Mouse (Mus musculus) c-Kit-positive CD71-positive TER-119-negative erythroid progenitor cells, embryonic 14.5 days (primary cell): ENCODE results near the gene 4930568D16Rik.

Source experiments
- DNase-seq: peaks from one replicate; pipeline ENCODE4 v3.0.0-alpha.2; 2013; ENCODE audit warnings: low read depth

4930568D16Rik gene

DNA sequence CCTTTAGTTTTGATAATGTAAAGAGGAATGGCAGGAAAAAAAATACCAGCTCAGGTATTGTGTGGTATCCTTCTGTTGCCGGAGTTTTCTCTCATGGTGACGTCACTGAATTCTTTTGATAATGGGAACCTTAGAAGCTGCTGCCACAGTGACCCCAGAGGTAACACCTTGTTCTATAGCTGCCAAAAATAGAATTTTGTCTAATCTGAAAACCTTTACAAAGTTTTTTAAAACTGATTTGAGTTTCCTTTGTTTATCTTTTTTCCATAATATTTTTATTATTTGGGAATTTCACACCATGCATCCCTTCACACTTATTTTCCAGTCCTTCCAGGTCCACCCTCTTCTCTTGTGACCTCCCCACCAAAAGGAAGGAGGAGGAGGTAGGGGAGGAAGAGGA, at the start of gene 4930568D16Rik:
Gene 4930568D16Rik (minus strand): TSS at position 101 of the 400 bp plus-strand sequence.
- DNase-seq: no peak

DNA sequence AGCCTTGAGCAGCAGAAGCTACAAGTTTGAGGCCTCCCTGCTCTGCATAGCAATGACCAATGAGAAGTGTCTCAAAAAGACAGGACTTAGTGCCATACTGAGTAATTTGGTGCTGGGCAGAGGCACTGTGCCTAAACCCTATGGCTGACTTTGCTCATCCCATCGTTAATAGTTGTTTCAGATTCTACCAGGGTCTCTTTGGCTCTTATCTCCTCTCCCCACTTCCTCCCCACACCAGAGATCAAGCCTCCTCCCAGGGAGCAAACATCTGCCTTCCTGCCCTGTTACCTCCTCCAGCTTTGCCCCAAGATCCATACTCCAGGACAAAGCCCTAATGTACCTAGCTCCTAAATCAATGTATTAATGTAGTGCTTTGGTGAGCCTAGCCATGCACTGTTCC, 49.7 kb upstream of the 4930568D16Rik start:
- no peak for DNase-seq

DNA sequence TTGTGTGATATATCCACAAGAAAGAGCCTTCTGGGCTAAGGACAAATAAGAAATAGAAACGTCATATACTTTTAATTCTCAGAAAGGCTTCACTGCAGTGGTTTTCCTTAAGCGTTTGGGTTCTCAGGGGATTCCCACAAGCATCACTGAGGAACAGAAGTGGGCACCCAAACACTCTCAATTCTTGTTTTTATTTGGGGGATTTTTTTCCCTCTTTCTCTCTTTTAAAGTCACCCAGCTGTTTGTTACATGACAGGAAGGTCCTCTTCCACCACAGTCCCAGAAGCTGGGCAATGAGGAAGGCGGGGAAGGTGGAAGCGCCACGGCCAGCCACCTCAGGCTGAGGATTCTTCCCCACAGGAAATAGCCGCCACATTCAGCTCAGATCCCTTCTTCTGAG, 48.9 kb upstream of the 4930568D16Rik start:
- DNase-seq: no peak

DNA sequence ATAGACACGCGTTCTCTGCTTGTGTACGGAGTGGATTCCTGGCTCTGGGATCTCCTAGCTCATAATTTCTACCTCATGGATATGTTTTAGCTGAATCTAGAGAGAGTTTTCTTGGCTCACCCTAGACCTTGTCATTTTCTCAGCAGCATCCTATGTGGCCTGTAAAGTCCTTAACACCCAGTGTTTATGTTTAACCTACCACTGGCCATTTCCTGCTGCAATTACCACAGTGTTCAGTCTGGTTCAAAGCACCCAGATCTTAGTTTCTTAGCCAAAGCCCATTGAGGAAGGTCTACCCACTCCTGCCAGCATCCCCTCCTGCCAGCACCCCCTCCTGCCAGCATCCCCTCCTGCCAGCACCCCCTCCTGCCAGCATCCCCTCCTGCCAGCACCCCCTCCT, 45.3 kb upstream of the 4930568D16Rik start:
- no peak for DNase-seq

DNA sequence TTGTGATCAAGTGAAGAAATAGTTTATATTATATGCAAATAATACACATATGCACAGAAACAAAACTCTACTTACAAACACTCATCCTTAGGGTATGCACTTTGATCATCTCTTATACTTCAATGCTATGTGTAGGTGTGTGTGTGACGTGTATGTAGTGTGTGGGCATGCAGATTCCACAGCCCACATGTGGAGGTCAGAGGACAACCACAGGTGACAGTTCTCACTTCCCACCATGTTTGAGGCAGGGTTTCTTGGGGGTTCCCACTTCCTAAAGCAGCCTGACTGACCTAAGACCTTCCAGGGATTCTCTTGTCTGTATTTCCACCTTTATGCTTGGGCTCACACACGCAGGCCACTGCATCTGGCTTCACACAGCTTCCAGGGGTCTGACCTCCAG, 44.7 kb upstream of the 4930568D16Rik start:
- no peak for DNase-seq

DNA sequence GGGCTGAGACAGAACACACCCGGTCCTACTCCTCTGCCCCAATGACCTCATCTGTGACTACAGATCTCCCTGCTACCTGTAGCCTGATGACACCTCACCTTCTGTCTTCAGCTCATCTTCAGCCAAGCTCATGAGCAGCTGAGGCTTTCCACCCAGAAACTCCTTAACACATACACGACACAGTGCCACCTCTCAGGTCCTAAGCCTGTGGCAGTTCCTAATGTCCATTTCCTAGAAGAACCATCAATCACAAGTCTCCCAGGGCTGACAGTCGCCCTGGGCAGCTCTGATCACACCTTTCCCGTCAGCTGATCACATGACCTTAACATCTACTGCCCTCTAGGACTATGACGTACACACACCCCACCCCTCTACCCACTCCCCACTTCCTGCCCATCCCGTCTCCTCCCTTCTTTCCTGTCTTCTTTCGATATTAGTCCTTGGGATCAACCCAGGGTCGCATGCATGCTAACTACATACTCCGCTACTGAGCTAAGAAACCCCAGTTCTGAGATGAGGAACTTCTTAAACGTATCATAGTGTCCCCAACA, 44.2 kb upstream of the 4930568D16Rik start:
- DNase-seq: no peak

DNA sequence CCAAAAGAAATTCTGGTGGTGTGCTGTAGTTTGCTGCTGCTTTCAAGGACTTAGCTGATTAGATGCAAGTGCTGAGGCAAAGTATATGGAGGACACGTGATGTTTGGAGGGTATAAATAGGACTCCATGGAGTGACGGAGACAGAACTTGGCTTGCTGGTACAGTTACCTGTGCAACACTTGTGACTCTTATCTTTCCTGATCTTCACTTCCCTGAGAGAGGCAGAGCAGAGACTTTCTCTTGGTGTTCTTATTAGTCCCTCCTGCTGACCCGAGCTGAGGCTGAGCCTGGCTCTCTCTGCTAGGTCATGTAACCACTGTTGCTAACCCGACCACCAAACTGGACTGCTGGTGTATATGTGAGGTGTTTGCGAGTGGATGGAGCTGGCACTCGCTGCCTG, 41.9 kb upstream of the 4930568D16Rik start:
- no peak for DNase-seq

DNA sequence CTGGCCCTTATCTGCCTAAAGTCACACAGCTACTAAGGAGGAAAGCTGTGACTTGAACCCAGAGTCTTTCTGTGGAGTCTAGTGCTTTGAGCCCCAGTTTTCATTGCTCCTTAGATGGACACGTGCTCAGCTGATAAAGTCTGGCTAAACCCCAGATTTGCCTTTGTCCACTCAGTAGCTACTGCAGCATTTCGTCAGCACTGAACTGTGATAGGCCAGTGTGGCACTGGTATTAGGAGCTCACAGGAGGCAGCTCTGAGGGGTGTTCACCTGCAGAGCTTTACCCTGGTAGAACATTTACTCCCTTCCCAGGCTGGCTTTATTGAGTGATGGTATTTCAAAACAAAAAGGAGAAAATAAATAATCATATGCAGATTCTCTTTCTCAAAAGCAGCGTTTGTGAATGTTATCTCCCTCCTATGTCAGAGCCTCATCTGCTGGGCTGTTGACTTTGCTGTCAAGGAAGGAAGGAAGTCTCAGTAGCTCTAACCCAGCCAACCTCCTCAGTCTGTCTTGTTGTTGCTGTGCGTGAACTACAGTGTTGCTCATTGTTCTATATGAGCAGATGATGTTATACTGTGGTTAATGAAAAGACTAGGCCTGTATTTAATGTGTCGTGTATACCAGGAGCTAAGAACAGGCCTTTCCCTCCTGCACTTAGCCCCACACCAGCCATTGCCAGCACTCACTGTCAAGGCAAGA, 41.0 kb upstream of the 4930568D16Rik start:
- no peak for DNase-seq

DNA sequence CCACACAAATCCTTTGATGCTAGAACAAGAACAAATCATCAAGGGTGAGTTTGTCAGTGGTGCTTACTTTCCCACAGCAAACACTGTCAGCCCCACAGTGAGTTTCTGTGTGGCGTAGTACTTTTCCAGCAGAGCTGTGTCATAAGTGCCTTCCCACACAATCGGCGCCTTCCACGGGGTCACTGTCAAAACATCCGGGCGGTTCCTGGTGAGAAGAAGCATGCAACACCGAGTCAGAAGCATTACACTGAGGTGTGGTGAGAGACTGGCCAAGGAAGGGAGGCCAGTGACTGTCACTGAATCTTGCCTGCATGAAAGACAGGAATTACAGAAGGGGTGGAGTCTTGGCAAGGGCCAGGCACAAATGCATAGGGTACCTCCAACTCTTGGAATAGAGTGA, 40.3 kb upstream of the 4930568D16Rik start:
- DNase-seq: no peak

DNA sequence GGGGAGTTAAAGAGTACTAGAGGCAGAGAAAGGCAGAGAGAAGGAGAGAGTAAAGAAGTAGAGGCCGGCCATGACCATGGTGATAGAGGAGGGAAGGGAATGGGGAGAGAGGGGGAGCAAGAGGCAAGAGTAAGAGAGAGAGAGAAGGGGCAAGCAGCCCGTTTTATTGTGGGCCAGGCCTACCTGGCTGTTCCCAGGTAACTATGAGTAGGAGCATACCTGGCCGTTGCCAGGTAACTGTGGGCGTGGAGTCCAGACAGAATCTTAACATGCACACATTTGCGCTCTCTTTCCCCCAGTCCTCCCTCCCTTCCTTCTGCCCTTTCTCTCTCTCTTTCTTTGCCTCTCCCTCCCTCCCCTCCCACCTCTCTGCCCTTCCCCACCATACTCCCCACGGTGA, 39.7 kb upstream of the 4930568D16Rik start:
- DNase-seq: no peak

DNA sequence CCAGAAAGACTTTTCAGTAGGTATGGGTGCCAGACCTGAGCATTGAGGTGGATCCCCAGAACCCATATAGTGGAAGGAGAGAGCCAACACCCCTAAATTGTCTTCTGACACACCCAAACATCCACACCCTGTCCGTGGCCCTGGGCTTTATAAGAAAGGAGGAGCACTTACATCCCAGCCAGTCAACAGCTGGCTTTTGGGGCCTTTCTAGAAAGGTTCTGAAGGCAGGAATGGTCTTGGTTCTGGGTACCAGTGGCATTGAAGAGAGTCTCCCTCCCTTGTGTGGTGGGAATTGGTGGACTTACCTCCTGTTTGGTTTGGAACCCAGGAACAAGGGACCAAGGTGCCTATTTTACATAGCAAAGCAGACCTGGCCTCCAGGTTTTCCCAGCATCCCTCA, 39.1 kb upstream of the 4930568D16Rik start:
- no peak for DNase-seq

DNA sequence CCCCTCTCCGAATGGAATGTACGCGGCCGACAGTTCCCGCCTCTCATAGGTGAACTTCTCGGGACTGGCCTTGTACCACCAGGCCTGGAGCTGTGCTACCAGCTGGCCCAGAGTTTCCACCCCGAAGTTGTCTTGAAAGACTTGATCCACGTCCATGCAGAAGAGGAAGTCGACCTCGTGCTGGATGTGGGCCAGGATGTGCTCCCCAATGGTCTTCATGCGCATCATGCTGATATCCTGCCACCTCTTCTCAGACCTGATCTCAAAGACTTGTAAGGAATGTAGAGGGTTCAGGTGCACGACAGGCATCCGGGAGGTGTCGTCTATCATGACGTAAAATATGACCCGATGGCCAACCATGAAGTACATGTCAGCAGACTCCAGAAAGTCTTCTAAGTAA, 34.9 kb upstream of the 4930568D16Rik start:
- no peak for DNase-seq

DNA sequence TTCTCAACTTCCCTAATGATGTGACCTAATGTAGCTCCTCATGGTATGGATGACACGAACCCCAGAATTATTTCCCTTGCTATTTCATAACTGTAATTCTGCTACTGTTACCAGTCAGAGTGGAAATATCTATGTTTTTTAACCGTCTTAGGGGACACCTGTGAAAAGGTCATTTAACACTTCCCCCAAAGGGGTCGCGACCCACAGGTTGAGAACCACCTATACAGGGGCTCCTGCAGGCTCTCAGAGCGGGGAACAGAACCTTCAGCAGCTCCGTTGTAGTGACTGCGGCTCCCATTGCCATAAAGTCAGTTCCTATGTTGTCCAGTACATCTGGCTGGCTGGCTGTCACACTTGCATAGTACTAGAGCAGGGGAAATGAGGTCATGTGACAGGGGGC, 33.2 kb upstream of the 4930568D16Rik start:
- DNase-seq: no peak

DNA sequence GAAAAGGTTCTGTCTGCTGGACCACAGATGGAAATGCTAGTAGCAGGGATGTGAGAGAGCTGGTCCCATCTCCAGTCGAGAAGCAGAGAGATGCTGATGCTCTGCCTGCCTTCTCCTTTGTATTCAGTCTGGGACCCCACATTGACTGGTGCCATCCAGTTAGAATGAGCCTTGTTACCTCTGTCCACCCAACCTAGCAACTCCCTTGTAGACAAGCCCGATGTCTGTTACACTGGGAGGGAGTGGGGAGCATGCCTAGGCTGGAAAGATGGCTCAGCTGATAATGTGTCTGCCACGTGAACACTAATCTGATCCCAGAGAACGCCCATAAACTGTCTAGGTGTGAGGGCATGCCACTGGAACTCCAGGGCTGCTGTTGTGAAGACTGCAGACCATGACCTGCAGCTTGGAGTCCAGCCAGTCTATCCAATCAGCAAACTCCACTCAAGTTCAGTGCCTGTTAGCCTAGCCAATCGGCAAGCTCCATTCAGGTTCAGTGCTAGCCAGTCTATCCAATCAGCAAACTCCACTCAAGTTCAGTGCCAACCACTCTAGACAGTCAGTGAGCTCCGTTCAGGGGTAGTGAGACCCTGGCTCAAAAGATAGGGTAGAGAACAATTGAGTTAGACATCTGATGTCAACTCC, 30.8 kb upstream of the 4930568D16Rik start:
- DNase-seq: no peak

DNA sequence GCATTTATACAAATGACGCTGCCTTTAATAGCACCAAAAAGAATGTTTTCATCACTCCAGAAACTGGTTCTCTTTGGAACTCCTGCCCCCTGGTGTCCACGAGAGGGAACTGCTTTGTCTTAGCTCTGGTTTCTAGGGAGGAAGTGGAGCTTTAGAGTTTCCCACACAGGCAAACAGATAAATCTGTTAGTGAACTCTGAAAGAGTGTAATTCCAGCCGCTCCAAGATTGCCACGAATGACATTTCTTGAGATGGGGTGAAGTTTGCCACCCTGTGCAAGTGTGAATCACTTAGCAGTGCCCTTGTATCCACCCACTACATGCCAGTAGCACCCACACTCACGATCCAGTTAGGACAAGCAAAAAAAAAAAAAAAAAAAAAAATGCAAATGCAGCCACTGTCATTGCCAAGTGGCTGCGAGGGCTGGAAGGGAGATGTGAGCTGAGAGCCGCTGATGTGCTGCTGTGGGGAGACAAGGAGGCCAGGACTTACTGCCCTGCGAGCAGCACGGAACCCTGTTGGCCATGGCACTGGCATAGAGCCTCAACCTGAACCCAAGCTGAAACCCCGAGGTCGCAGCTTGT, 30.2 kb upstream of the 4930568D16Rik start:
- DNase-seq: peak; percentile 55

DNA sequence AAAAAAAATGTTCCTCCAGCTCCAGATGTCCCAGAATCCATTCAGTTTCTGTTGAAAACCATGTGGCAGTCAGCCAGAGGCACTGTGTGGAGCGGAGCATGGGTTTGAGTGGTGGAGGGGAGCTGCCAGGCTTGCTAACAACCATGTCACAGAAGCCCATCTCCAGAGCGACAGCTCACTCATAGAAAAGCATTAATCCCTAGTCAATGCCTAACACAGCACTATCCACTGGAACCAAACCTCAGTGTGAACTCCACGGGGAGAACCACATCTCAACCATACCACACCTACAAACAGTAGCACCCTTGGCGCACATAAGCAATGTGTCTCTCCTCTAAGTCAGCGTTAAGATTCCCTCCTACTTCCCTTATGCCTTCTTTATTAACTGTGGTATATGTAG, 29.6 kb upstream of the 4930568D16Rik start, which contains the start of gene 4930402F06Rik:
Gene 4930402F06Rik (minus strand): TSS at position 80 of the 400 bp plus-strand sequence.
- DNase-seq: no peak

DNA sequence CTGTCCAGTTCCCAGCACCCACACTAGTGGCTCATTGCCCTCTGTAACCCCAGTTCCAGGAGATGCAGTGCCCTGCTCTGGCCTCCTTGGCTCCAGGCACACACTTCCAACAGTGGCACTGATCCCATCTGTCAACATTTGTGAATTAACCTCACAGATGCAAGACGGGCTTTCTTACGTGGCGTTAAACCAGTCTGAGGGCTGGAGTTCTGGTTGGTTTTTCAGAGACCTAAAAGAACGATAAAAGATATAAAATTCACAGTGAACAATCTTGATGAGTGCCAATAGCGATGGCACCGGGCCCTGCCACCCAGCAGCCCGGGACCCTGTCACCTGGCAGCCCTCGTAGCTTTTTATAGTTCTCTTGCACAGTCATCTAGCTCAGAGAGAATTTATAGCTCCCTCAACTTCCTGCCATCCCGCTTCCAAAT, 17.9 kb upstream of the 4930568D16Rik start:
- DNase-seq: no peak

DNA sequence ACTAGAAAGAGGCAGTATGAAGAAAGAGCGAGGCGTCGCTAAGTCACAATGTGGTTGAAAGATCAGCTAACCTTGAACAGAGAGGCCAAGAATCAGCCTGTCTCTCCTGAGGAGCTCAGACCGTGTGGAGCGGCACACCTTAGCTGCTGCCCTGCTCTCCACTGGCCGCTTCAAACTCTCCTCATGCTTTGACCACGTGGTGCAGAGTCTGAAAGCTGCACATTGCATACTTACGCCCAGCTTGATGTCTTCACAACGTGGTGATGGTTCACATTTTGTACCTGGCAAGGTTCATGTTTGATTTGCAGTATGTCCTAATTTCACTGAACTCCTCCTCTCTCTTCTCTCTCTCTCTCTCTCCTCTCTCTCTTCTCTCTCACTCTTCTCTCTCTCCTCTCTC, 11.8 kb upstream of the 4930568D16Rik start:
- no peak for DNase-seq

DNA sequence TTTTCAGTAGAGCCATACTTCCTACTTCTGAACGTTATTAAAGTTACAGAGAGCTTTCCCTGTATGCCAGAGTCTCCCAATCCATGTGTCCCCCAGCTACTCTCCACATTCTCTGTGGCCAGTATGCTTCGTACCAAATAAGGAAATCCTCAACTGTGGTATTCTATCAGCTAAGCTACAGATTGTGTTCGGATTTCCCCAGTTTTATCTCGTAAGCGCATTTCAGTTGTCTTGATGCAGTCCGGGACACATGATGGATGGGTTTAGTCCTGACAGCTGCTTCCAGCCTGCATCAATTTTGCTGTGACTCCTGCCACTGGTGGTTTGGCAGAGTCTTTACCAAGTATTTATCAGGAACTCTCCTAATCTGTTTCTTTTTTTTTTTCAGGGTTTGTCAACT, 10.1 kb upstream of the 4930568D16Rik start:
- no peak for DNase-seq

DNA sequence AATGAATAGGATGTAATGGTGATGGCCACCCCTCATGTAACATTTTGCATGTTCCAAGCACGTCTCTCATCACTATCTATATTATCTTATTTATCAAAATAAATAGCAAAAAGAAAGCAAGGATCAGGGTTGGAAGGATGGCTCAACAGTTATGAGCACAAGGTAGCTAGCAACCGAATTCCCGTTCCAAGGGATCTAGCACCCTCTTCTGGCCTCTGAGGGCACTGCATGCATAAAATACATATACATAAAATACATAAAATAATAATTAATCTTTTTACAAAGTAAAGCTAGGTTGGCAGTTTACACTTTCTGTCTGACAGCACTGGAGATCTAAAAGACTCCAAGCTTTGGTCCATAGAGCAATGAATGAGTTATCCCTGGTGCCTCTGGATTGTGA, 5.5 kb upstream of the 4930568D16Rik start:
- peak; percentile 61 for DNase-seq

DNA sequence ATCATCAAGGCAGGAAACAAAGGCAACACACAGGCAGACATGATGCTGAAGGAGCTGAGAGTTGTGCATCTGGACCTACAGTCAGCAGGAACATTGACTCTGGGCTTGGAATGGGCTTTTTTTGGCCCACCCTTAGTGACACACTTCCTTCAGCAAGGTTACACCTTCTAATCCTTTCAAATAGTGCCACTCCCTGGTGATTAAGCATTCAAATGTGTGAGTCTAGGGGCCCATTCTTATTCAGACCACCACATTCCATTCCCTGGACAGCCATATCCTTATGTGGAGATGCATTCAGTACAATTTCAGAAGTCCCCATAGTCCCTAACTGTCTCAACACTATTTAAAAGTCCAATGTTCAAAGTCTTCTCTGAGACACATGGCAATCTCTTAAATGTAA, 3.2 kb upstream of the 4930568D16Rik start:
- DNase-seq: no peak

DNA sequence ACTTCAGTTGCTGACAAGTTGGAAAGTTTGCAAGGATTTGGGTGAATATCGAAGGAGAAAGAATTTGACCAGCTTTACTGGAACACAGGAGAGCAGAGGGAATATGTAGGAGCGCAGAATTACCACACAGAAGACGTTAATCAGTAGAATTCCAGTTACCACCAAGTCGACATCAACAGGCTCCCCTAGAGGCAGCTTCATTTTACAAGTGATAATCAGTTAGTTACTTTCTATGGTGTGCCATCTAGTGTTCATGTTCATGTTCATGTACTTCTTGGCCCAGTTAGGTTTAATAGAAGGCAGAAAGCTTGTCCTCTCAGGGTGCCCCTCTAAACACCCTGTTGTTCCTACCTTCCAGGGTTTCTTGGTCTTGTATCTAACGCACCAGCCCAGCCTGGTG, 18.3 kb downstream of the 4930568D16Rik start:
- no peak for DNase-seq

DNA sequence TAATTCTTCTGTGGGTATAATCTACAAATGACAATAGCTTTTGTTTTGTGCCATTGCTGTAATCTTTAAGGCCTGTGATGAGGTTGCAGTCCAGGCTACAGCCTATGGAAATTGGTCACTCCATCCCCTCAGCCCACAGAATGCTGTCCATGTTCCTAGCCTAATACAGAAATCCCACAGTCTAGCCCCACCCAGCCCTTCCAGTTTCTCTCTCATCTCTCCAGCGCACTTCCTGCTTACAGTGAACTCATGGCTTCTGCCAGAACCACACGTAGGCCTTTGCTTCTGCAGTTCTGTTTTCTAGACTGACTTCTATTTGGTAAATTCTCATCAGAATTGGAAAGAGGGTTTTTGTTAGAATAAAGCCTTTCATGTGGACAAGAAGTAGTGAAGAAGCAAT, 21.5 kb downstream of the 4930568D16Rik start:
- no peak for DNase-seq
